Mouse (Mus musculus): ENCODE data around the gene Rev1.

GRCm38 (mm10) chr1:38012509-38012908, 117.1 kb downstream of the Rev1 start:
- TF ChIP-seq POLR2A (IDR thresholded peaks at IDR 0.05; ENCODE audit: insufficient read length, low read depth) (no peak), TCF12 (IDR thresholded peaks at IDR 0.05; ENCODE audit: insufficient read depth, poor library complexity, severe bottlenecking) (no peak), USF1 (IDR thresholded peaks at IDR 0.05; ENCODE audit: low read depth) (no peak), CEBPB (IDR thresholded peaks at IDR 0.05; ENCODE audit: insufficient read depth, poor library complexity, severe bottlenecking) (no peak), POLR2AphosphoS2 (IDR thresholded peaks at IDR 0.05; ENCODE audit: insufficient read length, low read depth) (no peak), MYOD1 (IDR thresholded peaks at IDR 0.05; ENCODE audit: control insufficient read depth in 1 of 3, insufficient read length in 2 of 3, low read depth in 2 of 3) (no peak), REST (IDR thresholded peaks at IDR 0.05; ENCODE audit: insufficient read depth, insufficient read length) (no peak), SRF (IDR thresholded peaks at IDR 0.05; ENCODE audit: control insufficient read depth, insufficient read length, low read depth) (no peak), TCF3 (IDR thresholded peaks at IDR 0.05; ENCODE audit: insufficient read length, low read depth) (no peak), E2F4 (IDR thresholded peaks at IDR 0.05; ENCODE audit: insufficient read depth) (no peak), MYOG (IDR thresholded peaks at IDR 0.05; ENCODE audit: control insufficient read depth in 1 of 3, insufficient read depth in 1 of 3, insufficient read length in 2 of 3, low read depth in 2 of 3) (no peak)

Measured in myocyte (in vitro differentiated cells).